24 mouse cellular contexts compared by ENCODE assay signal in the genomic region with DNA sequence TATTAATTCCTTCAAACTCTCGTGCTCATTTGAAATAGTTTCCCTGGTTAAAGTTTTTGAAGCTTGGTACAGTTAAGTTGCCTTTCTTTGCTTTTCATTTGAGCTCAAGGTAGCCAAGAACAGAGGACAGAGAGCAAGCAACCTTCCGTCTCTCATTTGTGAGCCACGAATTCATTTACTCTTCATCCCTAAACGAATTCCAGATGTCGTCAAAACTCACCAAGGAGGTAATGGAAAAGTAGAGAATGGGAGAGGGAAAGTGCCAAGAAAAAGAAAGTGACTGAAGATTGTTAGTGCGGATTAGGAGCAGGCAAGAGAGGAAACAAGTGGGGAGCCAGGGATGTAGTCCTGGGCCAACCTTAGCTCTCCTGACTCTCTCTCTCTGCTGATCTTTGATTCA.
DNase-seq lines count a peak whose midpoint lies in the region; ATAC-seq and TF ChIP-seq lines count a peak whose summit lies in the region.
"Had no signal": no experiment of that assay in that cellular context is flagged by ENCODE, and none has a peak within 500 bp of the region (broad histone marks: within the 10 kb centered on the region; RNA-seq: fewer than 3 reads in every experiment).

No protein-coding gene starts in this region.

- H3K9me3 ChIP-seq in limb, embryonic 10.5 days (replicated peaks) = no peaks in the 10 kb centered on the region
- H3K9me3 ChIP-seq in liver, postnatal 0 days (ENCODE audit: low read length) = no peaks in the 10 kb centered on the region
- H3K9me3 ChIP-seq: forebrain, embryonic 15.5 days; midbrain, embryonic 15.5 days; neural tube, embryonic 15.5 days; stomach, embryonic 15.5 days had no signal

- H3K9ac ChIP-seq in liver, postnatal 0 days (replicated peaks) = no peak overlapping the region
- H3K9ac ChIP-seq: forebrain, embryonic 15.5 days; liver, embryonic 14.5 days; midbrain, embryonic 15.5 days; neural tube, embryonic 15.5 days; stomach, embryonic 15.5 days had no signal

- no peak for TF ChIP-seq POLR2A in lung, adult 2 months (IDR thresholded peaks at IDR 0.05; ENCODE audit: borderline replicate concordance, extremely low read depth, low read depth, low read length)

- WGBS in lung, adult 2 months = 62% methylated on average over 6 of the region's 6 CpGs
- WGBS in limb, embryonic 10.5 days = 35% methylated on average over 6 of the region's 6 CpGs
- WGBS in liver, postnatal 0 days (ENCODE audit: insufficient replicate concordance) = 78% methylated on average over 6 of the region's 6 CpGs

- H3K36me3 ChIP-seq in limb, embryonic 10.5 days = no peaks in the 10 kb centered on the region
- no peaks in the 10 kb centered on the region for H3K36me3 ChIP-seq in liver, postnatal 0 days (replicated peaks; ENCODE audit: insufficient read depth, low read length)
- H3K36me3 ChIP-seq: forebrain, embryonic 15.5 days; midbrain, embryonic 15.5 days; neural tube, embryonic 15.5 days; stomach, embryonic 15.5 days had no signal

- no peak overlapping the region for H3K4me3 ChIP-seq in lung, adult 2 months (replicated peaks; ENCODE audit: extremely low read depth, low read depth, low read length)
- H3K4me3 ChIP-seq in limb, embryonic 10.5 days = no peak overlapping the region
- no peak overlapping the region for H3K4me3 ChIP-seq in liver, postnatal 0 days (ENCODE audit: low read depth, low read length)
- H3K4me3 ChIP-seq: forebrain, embryonic 15.5 days; layer of hippocampus, adult 2 months; midbrain, embryonic 15.5 days; myocyte; neural tube, embryonic 15.5 days; stomach, embryonic 15.5 days had no signal

- DNase-seq in embryo, embryonic 10 days (ENCODE audit: low spot score) = peak; percentile 48
- no peak for DNase-seq in embryo, embryonic 9.5 days (ENCODE audit: extremely low spot score)
- peak; percentile 0 for DNase-seq in lung, adult 2 months
- DNase-seq in lung, postnatal 10 days = no peak
- peak; percentile 26 for DNase-seq in limb, embryonic 10.5 days (ENCODE audit: low spot score)
- peak; percentile 36 for DNase-seq in skeletal muscle tissue, adult 2 months (ENCODE audit: low read depth, low spot score)
- DNase-seq in liver, postnatal 0 days = no peak
- no peak for DNase-seq in left cerebral cortex, adult 9 months (ENCODE audit: low spot score in 2 of 2)
- DNase-seq: adrenal gland, postnatal 25 days; cerebellum, adult 11-12 months; heart, adult 18-20 months; kidney, adult 8-10 months; kidney, postnatal 14 days; layer of hippocampus, postnatal 36 days; right cerebral cortex, postnatal 14 days had no signal

- no peak for TF ChIP-seq CTCF in lung, adult 2 months (IDR thresholded peaks at IDR 0.05; ENCODE audit: insufficient read depth, low read length)
- TF ChIP-seq CTCF in liver, postnatal 0 days (IDR thresholded peaks at IDR 0.05; ENCODE audit: low read depth) = no peak

- no peaks in the 10 kb centered on the region for H3K4me1 ChIP-seq in lung, adult 2 months (ENCODE audit: control insufficient read depth, insufficient read depth, low read length)
- H3K4me1 ChIP-seq in limb, embryonic 10.5 days = peaks cover 14% of the 10 kb centered on the region
- H3K4me1 ChIP-seq in liver, postnatal 0 days (ENCODE audit: insufficient read depth) = no peaks in the 10 kb centered on the region
- H3K4me1 ChIP-seq: midbrain, embryonic 15.5 days; neural tube, embryonic 15.5 days; stomach, embryonic 15.5 days had no signal

- no peak for ATAC-seq in liver, postnatal 0 days
- ATAC-seq: CD4-positive, CD25-positive, alpha-beta regulatory T cell, adult 4 months; forebrain, embryonic 15.5 days; lung, postnatal 0 days; midbrain, embryonic 15.5 days had no signal

- H3K27me3 ChIP-seq in limb, embryonic 10.5 days (ENCODE audit: low read depth, poor library complexity, severe bottlenecking) = no peaks in the 10 kb centered on the region
- H3K27me3 ChIP-seq in liver, postnatal 0 days (ENCODE audit: insufficient read depth, low read length) = no peaks in the 10 kb centered on the region
- H3K27me3 ChIP-seq: forebrain, embryonic 15.5 days; midbrain, embryonic 15.5 days; neural tube, embryonic 15.5 days; stomach, embryonic 15.5 days had no signal

- H3K4me2 ChIP-seq in liver, postnatal 0 days (ENCODE audit: low read depth, low read length) = no peak overlapping the region
- H3K4me2 ChIP-seq: forebrain, embryonic 15.5 days; midbrain, embryonic 15.5 days; neural tube, embryonic 15.5 days; stomach, embryonic 15.5 days had no signal

- peak overlapping the region; percentile 61 for H3K27ac ChIP-seq in limb, embryonic 10.5 days
- no peak overlapping the region for H3K27ac ChIP-seq in liver, postnatal 0 days (ENCODE audit: low read depth)
- H3K27ac ChIP-seq: forebrain, embryonic 15.5 days; layer of hippocampus, adult 2 months; liver, embryonic 14.5 days; midbrain, embryonic 15.5 days; neural tube, embryonic 15.5 days; stomach, embryonic 15.5 days had no signal

- no peak for TF ChIP-seq EP300 in liver, postnatal 0 days (IDR thresholded peaks at IDR 0.05; ENCODE audit: low read depth)

Comparison
In these comparisons a context has a peak if more than half of its experiments do, and no peak if none do; other contexts are left out.
1. DNase-seq: peak in embryo, embryonic 10 days (single experiment), lung, adult 2 months (single experiment), limb, embryonic 10.5 days (single experiment) and skeletal muscle tissue, adult 2 months (single experiment); none in embryo, embryonic 9.5 days (single experiment), lung, postnatal 10 days (single experiment), liver, postnatal 0 days (single experiment) and left cerebral cortex, adult 9 months (0 of 2).